Mouse (Mus musculus) lung, postnatal 0 days (tissue): Measurements from ENCODE around the gene Zcchc14. TPM values are rescaled to one million over a fixed set of nuclear protein-coding genes. Genes with fewer than 3 reads are reported as not detected.
A peak's percentile ranks its signal among the peaks of the same experiment; 100 is the strongest.

Experiments
- ATAC-seq: fragments of 200-750 bp; cut with Nextera tagmentation; 2 replicates; pipeline ENCODE4 v1.8.0; 2017; ENCODE audit warnings: moderate library complexity
- DNase-seq: peaks from one replicate; pipeline ENCODE4 v3.0.0-alpha.2; 2016; ENCODE audit warnings: low spot score
- H3K27ac ChIP-seq: fragments of 300-500 bp; sonication (generic); 2 replicates; pipeline ENCODE4 v1.5.1; 2014; ENCODE audit warnings: antibody characterized with exemption, mild to moderate bottlenecking, low read length, mixed read lengths
- H3K27me3 ChIP-seq: fragments of 300-500 bp; sonication (generic); replicated peaks from 2 replicates; pipeline ENCODE4 v1.6.1; 2014; ENCODE audit warnings: low read length, mixed read lengths; ENCODE audit not compliant: insufficient read depth
- H3K36me3 ChIP-seq: fragments of 300-500 bp; sonication (generic); 2 replicates; pipeline ENCODE4 v1.6.1; 2014; ENCODE audit warnings: low read length, mixed read lengths; ENCODE audit not compliant: insufficient read depth
- H3K4me1 ChIP-seq: fragments of 300-500 bp; sonication (generic); 2 replicates; pipeline ENCODE4 v1.6.1; 2014; ENCODE audit warnings: antibody characterized with exemption, low read depth, low read length, mixed read lengths; ENCODE audit not compliant: insufficient read depth
- H3K4me2 ChIP-seq: fragments of 300-500 bp; sonication (generic); replicated peaks from 2 replicates; pipeline ENCODE4 v1.6.1; 2014; ENCODE audit warnings: low read depth, mild to moderate bottlenecking, low read length, moderate library complexity, mixed read lengths
- H3K4me3 ChIP-seq: fragments of 300-500 bp; sonication (generic); 2 replicates; pipeline ENCODE4 v1.5.1; 2014; ENCODE audit warnings: low read depth, low read length
- H3K9ac ChIP-seq: fragments of 300-500 bp; sonication (generic); replicated peaks from 2 replicates; pipeline ENCODE4 v1.6.1; 2014; ENCODE audit warnings: low read depth, mild to moderate bottlenecking
- H3K9me3 ChIP-seq: fragments of 300-500 bp; sonication (generic); 2 replicates; pipeline ENCODE4 v1.6.1; 2016; ENCODE audit warnings: low read length, mixed read lengths
- CTCF ChIP-seq: IDR thresholded peaks from 2 replicates; pipeline ENCODE4 v1.5.1; 2016; ENCODE audit warnings: antibody characterized with exemption, mild to moderate bottlenecking
- EP300 ChIP-seq: IDR thresholded peaks from 2 replicates; pipeline ENCODE4 v1.6.1; 2016; ENCODE audit warnings: antibody characterized with exemption, mild to moderate bottlenecking, control low read depth
- WGBS: fragments of 180-500 bp; shearing (Covaris S2); extraction: QIAGEN DNeasy Blood & Tissue Kit; methylation state at CpG from one replicate; pipeline ENCODE4 v1.1.7; 2014; 5-methylcytosine and 5-hydroxymethylcytosine counted together
- polyA plus RNA-seq: library from polyadenylated mRNA; unstranded; fragments of >200 nt; fragmentation: Nextera tagmentation; extraction: Ambion mirVana; gene quantifications from 2 replicates; pipeline ENCODE4 v1.2.1, GENCODE M21; 2015

Zcchc14 gene
- polyA plus RNA-seq, 1 experiment from 2014 or later: 11.1 TPM

GRCm38 (mm10) chr8:121688496-121688895 is 35.8 kb upstream of the Zcchc14 start:
- Histone ChIP-seq H3K4me2 (no peak overlapping the region), H3K27ac (no peak overlapping the region), H3K27me3 (no peaks in the 10 kb centered on the region), H3K9ac (no peak overlapping the region), H3K4me3 (no peak overlapping the region), H3K4me1 (no peaks in the 10 kb centered on the region), H3K9me3 (no peaks in the 10 kb centered on the region), H3K36me3 (no peaks in the 10 kb centered on the region)
- no peak for TF ChIP-seq EP300
- TF ChIP-seq CTCF: no peak
- 29% methylated on average over 5 of the region's 5 CpGs for WGBS
- DNase-seq (no peak), ATAC-seq (no peak)

- no peaks in the 10 kb centered on the region for H3K36me3 ChIP-seq
- DNase-seq (no peak), ATAC-seq (no peak)
- H3K9me3 ChIP-seq: no peaks in the 10 kb centered on the region
- no peaks in the 10 kb centered on the region for H3K27me3 ChIP-seq
- no peak overlapping the region for H3K4me2 ChIP-seq
- 60% methylated on average over 14 of the region's 14 CpGs for WGBS
- no peaks in the 10 kb centered on the region for H3K4me1 ChIP-seq
- no peak overlapping the region for H3K4me3 ChIP-seq
- no peak for TF ChIP-seq CTCF
- no peak for TF ChIP-seq EP300
- no peak overlapping the region for H3K9ac ChIP-seq
- H3K27ac ChIP-seq: no peak overlapping the region
Measured at GRCm38 (mm10) chr8:121687455-121688161, 34.9 kb upstream of the Zcchc14 start.

GRCm38 (mm10) chr8:121685419-121685818 is 32.7 kb upstream of the Zcchc14 start:
- ATAC-seq (no peak), DNase-seq (peak; percentile 68)
- TF ChIP-seq CTCF (peak; percentile 93), EP300 (no peak)
- H3K27me3 ChIP-seq: no peaks in the 10 kb centered on the region
- no peaks in the 10 kb centered on the region for H3K9me3 ChIP-seq
- no peak overlapping the region for H3K4me2 ChIP-seq
- H3K4me1 ChIP-seq: no peaks in the 10 kb centered on the region
- H3K36me3 ChIP-seq: no peaks in the 10 kb centered on the region
- whole genome bisulfite sequencing: 9% methylated on average over 4 of the region's 4 CpGs
- no peak overlapping the region for H3K27ac ChIP-seq
- H3K4me3 ChIP-seq: no peak overlapping the region
- H3K9ac ChIP-seq: no peak overlapping the region

DNA sequence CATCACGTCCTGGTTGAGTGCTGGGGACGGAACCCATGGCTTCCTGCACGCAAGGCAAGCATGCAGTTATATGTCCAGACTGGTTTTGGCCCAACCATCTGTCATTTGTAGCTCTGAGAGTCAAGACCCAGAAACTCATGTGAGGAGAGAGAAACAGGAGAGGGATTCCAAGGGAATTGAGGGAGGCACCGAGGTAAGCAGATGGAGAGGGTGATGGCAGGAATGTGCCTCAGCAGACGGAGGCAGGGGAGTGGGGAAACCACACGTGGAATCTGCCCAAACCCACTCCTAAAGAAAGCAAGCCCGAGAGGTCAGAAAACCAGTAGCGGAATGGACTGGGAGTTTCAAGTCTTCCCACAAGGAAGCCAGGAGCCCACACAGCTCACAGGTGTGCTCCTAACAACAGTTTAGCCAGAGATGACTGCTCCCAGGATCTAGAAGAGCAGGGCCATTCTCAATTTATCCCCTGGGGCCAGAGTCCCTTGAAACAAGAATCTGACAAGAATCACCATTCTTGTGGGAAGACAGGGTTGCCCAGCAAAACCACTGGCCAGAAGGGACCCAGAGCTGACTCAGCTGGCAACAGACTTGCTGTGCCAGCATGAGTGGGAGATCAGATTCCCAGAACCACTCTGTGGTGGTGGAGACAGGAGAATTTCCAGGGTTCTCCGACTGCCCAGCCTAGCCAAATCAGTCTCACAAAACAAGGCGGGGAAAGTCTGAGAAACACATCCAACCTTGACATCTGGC is 30.6 kb upstream of the Zcchc14 start:
- no peak for TF ChIP-seq EP300
- TF ChIP-seq CTCF: no peak
- H3K4me1 ChIP-seq: no peaks in the 10 kb centered on the region
- WGBS: 60% methylated on average over 10 of the region's 10 CpGs
- no peak for ATAC-seq
- no peak overlapping the region for H3K9ac ChIP-seq
- no peaks in the 10 kb centered on the region for H3K9me3 ChIP-seq
- DNase-seq: no peak
- H3K27me3 ChIP-seq: no peaks in the 10 kb centered on the region
- no peak overlapping the region for H3K4me2 ChIP-seq
- no peak overlapping the region for H3K4me3 ChIP-seq
- no peaks in the 10 kb centered on the region for H3K36me3 ChIP-seq
- H3K27ac ChIP-seq: no peak overlapping the region

DNA sequence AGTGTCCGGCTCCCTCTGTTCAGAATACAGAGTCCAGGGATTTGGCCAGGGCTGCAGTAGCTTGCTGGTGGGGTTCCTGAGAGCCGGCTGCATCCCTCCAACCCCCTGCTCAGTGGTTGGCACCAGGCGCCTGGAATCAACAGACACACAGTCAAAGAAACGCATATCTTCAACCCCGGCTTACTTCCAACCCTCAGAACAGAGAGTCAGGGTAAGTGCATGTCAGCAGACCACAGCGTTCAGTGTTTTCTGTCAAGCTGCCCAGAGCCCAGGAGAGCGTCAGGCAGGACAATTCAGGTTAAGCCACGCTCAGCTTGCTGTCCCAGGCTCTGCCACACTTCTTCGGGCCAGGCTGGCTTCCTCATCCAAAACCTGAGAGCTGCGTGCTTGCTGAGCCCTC is 28.8 kb upstream of the Zcchc14 start:
- H3K9me3 ChIP-seq: no peaks in the 10 kb centered on the region
- no peak overlapping the region for H3K4me2 ChIP-seq
- no peaks in the 10 kb centered on the region for H3K36me3 ChIP-seq
- no peak overlapping the region for H3K4me3 ChIP-seq
- no peak overlapping the region for H3K9ac ChIP-seq
- ATAC-seq: no peak
- no peak for DNase-seq
- H3K27ac ChIP-seq: no peak overlapping the region
- no peaks in the 10 kb centered on the region for H3K27me3 ChIP-seq
- no peaks in the 10 kb centered on the region for H3K4me1 ChIP-seq
- 45% methylated on average over 10 of the region's 10 CpGs for WGBS
- TF ChIP-seq CTCF (no peak), EP300 (no peak)

DNA sequence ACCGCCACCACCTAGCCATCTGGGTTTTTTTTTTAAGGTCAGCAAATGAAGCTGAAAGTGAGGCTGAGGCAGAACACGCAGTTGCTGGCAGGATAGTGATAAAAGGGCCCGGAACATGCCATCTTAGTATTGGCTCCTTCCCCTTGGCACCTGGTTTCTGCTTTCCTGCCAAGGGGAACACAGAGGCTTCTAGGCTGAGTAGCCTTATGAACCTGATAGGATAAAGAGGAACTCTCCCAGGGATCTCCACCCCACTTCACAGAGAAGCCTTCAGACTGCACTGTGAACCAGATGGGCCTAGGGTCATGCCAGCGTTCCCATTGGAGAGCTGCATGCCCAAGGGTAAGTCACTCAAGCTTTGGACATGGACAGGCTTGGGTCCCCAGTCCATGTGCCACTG is 28.2 kb upstream of the Zcchc14 start:
- Histone ChIP-seq H3K27me3 (no peaks in the 10 kb centered on the region), H3K9me3 (no peaks in the 10 kb centered on the region), H3K9ac (no peak overlapping the region), H3K36me3 (no peaks in the 10 kb centered on the region), H3K4me2 (no peak overlapping the region), H3K4me1 (no peaks in the 10 kb centered on the region), H3K27ac (no peak overlapping the region), H3K4me3 (no peak overlapping the region)
- WGBS: 85% methylated on average over 4 of the region's 4 CpGs
- no peak for DNase-seq
- ATAC-seq: no peak
- TF ChIP-seq EP300: no peak
- no peak for TF ChIP-seq CTCF
